In the genomic region with DNA sequence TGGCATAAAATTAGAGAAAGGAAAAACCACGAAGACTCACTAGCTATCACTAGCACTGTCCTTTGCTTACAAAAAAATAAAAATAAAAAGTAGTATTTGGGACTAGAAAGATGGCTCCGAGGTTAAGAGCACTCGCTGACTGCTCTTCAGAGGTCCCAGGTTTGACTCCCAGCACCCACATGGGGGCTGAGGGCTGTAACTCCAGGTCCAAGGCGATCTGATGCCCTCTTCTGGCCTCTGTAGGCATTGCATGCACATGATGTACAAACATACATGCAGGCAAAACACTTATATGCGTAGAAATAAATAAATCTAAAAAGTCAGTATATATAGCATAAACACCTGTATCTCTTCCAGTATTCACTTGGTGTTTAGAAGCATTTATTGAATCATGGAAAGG, we compare ENCODE assay signal across 11 mouse cellular contexts. TPM values are rescaled to one million over a fixed set of nuclear protein-coding genes. Genes with fewer than 3 reads are reported as not detected.
A peak's percentile ranks its signal among the peaks of the same experiment; 100 is the strongest.
DNase-seq lines count a peak whose midpoint lies in the region; ATAC-seq lines count a peak whose summit lies in the region.
"Had no signal": no experiment of that assay in that cellular context is flagged by ENCODE, and none has a peak within 500 bp of the region (broad histone marks: within the 10 kb centered on the region; RNA-seq: fewer than 3 reads in every experiment).

No protein-coding gene starts in this region.

- DNase-seq in heart, adult 18-20 months: no peak
- no peak for DNase-seq in neural tube, embryonic 10.5 days (ENCODE audit: extremely low spot score, low spot score)
- DNase-seq in splenic B cell, adult 2 months (ENCODE audit: low read depth, low spot score): peak; percentile 7
- no peak for DNase-seq in right cerebral cortex, adult 18-20 months
- DNase-seq: cerebellum, adult 9-10 months; layer of hippocampus, postnatal 36 days had no signal

- WGBS in heart, embryonic 13.5 days: 77% methylated on average over 5 of the region's 5 CpGs
- 72% methylated on average over 5 of the region's 5 CpGs for WGBS in neural tube, embryonic 15.5 days
- WGBS in embryonic facial prominence, embryonic 15.5 days: 77% methylated on average over 5 of the region's 5 CpGs

- H3K9me3 ChIP-seq in heart, embryonic 13.5 days: 0 out of 2 replicates have a peak, but pooled peaks cover 3% of the 10 kb centered on the region
- no peaks in the 10 kb centered on the region for H3K9me3 ChIP-seq in neural tube, embryonic 15.5 days (replicated peaks)
- H3K9me3 ChIP-seq in embryonic facial prominence, embryonic 15.5 days (replicated peaks): no peaks in the 10 kb centered on the region

- no peak overlapping the region for H3K4me2 ChIP-seq in heart, embryonic 13.5 days
- H3K4me2 ChIP-seq in neural tube, embryonic 15.5 days: no peak overlapping the region
- no peak overlapping the region; the same call in 1 of the 2 replicates for H3K4me2 ChIP-seq in embryonic facial prominence, embryonic 15.5 days (replicated peaks)

- H3K9ac ChIP-seq in heart, embryonic 13.5 days: no peak overlapping the region
- no peak overlapping the region for H3K9ac ChIP-seq in neural tube, embryonic 15.5 days (replicated peaks)
- H3K9ac ChIP-seq in embryonic facial prominence, embryonic 15.5 days: no peak overlapping the region

- H3K27ac ChIP-seq in heart, embryonic 13.5 days (replicated peaks): peak overlapping the region; percentile 73
- 0 out of 2 replicates have a peak overlapping the region, but pooled peaks have one; percentile 42 for H3K27ac ChIP-seq in neural tube, embryonic 15.5 days (replicated peaks)
- H3K27ac ChIP-seq in embryonic facial prominence, embryonic 15.5 days (replicated peaks): peak overlapping the region; percentile 71

- H3K27me3 ChIP-seq in heart, embryonic 13.5 days (replicated peaks): no peaks in the 10 kb centered on the region
- H3K27me3 ChIP-seq in neural tube, embryonic 15.5 days (replicated peaks): no peaks in the 10 kb centered on the region
- no peaks in the 10 kb centered on the region for H3K27me3 ChIP-seq in embryonic facial prominence, embryonic 15.5 days
- H3K27me3 ChIP-seq in splenic B cell, adult 2 months (ENCODE audit: control insufficient read depth, insufficient read depth, low read length, poor library complexity, severe bottlenecking): no peaks in the 10 kb centered on the region

- H3K4me1 ChIP-seq in heart, embryonic 13.5 days: peaks cover 66% of the 10 kb centered on the region
- H3K4me1 ChIP-seq in neural tube, embryonic 15.5 days: peaks cover 19% of the 10 kb centered on the region; the same call in 1 of the 2 replicates
- H3K4me1 ChIP-seq in embryonic facial prominence, embryonic 15.5 days: peaks cover 57% of the 10 kb centered on the region

- no peak for ATAC-seq in heart, embryonic 13.5 days (ENCODE audit: extremely low read depth, insufficient number of reproducible peaks, low FRiP score, low TSS enrichment)
- ATAC-seq in neural tube, embryonic 15.5 days (ENCODE audit: low FRiP score): no peak
- no peak for ATAC-seq in embryonic facial prominence, embryonic 15.5 days (ENCODE audit: insufficient number of reproducible peaks, low FRiP score, low TSS enrichment, low read depth)
- no peak for ATAC-seq in frontal cortex, adult (ENCODE audit: low TSS enrichment)

- no peak overlapping the region for H3K4me3 ChIP-seq in heart, embryonic 13.5 days
- no peak overlapping the region for H3K4me3 ChIP-seq in neural tube, embryonic 15.5 days (replicated peaks)
- H3K4me3 ChIP-seq in embryonic facial prominence, embryonic 15.5 days (replicated peaks): no peak overlapping the region
- H3K4me3 ChIP-seq: myocyte had no signal

- H3K36me3 ChIP-seq in heart, embryonic 13.5 days: 0 out of 2 replicates have a peak, but pooled peaks cover 5% of the 10 kb centered on the region
- no peaks in the 10 kb centered on the region for H3K36me3 ChIP-seq in neural tube, embryonic 15.5 days
- no peaks in the 10 kb centered on the region for H3K36me3 ChIP-seq in embryonic facial prominence, embryonic 15.5 days
- no peaks in the 10 kb centered on the region for H3K36me3 ChIP-seq in splenic B cell, adult 2 months (ENCODE audit: control insufficient read depth, insufficient read depth, low read length, poor library complexity, severe bottlenecking)

RNA-seq across cellular contexts. Expression of a gene that starts 43.5 kb away (rescaled TPM):
- 127 and 140 TPM in 2 replicates for polyA plus RNA-seq in heart, embryonic 13.5 days (2015; fragmentation: Nextera tagmentation; extraction: Ambion mirVana)
- 100 to 1,000 TPM in 1 of 2 experiments, 10 to 100 TPM in 1; 83.1 to 104 TPM for total RNA-seq in heart, adult 18-20 months (2021)
- polyA plus RNA-seq in neural tube, embryonic 15.5 days (2015; fragmentation: Nextera tagmentation; extraction: Ambion mirVana): 48.3 and 63.2 TPM in 2 replicates
- polyA plus RNA-seq in embryonic facial prominence, embryonic 15.5 days (2015; fragmentation: Nextera tagmentation; extraction: Ambion mirVana): 156 and 177 TPM in 2 replicates
